Mouse (Mus musculus): ENCODE data around the gene Nes. TPM values are rescaled to one million over a fixed set of nuclear protein-coding genes. Genes with fewer than 3 reads are reported as not detected.

Nes gene
- polyA plus RNA-seq, 1 experiment from 2014 or later = 28.9 TPM

DNA sequence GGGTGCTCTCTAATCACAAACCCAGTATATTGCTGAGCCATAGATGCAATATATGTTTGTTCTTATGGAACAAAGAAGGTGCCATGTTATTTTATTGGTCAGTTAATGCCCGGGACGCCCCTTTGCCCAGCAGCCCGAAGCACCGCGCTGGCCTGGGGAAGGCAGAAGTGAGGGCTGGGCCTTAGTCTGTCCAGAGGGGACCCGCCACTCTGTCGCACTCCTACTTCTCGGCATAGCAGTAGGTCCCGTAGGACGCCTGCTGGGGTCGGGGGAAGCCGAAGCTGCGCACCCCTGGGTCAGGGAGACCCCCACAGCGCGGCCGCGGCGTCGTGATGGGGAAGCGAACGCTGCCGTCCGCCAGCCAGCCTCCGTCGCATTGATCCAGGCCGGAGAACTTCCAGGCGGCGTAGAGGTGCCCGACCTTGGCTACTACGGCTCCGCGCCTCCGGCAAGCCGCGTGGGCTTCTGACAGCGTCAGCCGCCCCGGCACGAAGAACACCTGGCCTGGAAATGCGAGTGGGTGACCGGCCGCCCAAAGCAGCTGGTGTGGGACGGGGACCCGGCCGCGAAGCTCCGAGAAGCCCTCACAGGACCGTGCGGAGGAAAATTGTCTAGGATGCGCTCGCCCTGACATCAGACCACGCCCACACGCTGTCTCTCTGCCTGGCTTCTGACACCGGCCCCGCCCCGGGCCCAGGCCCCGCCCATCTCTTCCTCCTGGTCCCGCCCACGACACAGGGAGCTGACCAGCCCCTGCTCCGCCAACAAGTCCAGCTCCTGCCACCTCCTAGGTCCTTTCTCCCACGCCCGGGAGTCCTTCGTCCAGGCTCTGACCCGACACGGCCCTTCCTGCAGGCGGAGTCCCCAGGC, 51.7 kb downstream of the Nes start:
- peak overlapping the region; percentile 96 for H3K4me2 ChIP-seq (ENCODE audit: low read length)
- H3K9ac ChIP-seq (ENCODE audit: low read depth, low read length) = peak overlapping the region; percentile 31
- no peaks in the 10 kb centered on the region for H3K36me3 ChIP-seq (ENCODE audit: insufficient read depth, low read length)
- peak; percentile 93 for ATAC-seq (replicated peaks; ENCODE audit: low FRiP score, low read depth)
- no peaks in the 10 kb centered on the region for H3K9me3 ChIP-seq (replicated peaks; ENCODE audit: low read length)
- TF ChIP-seq CTCF (IDR thresholded peaks at IDR 0.05; ENCODE audit: low read depth) = no peak
- peaks cover 18% of the 10 kb centered on the region for H3K4me1 ChIP-seq (replicated peaks; ENCODE audit: insufficient read depth, low read length)
- WGBS = under 1% methylated on average over 65 of the region's 66 CpGs
- peak overlapping the region; percentile 48 for H3K4me3 ChIP-seq (replicated peaks; ENCODE audit: low read depth, low read length)
- peak; percentile 93 for DNase-seq (ENCODE audit: low spot score)
- H3K27me3 ChIP-seq (ENCODE audit: insufficient read depth, low read length) = peaks cover 60% of the 10 kb centered on the region
- H3K27ac ChIP-seq = no peak overlapping the region

DNA sequence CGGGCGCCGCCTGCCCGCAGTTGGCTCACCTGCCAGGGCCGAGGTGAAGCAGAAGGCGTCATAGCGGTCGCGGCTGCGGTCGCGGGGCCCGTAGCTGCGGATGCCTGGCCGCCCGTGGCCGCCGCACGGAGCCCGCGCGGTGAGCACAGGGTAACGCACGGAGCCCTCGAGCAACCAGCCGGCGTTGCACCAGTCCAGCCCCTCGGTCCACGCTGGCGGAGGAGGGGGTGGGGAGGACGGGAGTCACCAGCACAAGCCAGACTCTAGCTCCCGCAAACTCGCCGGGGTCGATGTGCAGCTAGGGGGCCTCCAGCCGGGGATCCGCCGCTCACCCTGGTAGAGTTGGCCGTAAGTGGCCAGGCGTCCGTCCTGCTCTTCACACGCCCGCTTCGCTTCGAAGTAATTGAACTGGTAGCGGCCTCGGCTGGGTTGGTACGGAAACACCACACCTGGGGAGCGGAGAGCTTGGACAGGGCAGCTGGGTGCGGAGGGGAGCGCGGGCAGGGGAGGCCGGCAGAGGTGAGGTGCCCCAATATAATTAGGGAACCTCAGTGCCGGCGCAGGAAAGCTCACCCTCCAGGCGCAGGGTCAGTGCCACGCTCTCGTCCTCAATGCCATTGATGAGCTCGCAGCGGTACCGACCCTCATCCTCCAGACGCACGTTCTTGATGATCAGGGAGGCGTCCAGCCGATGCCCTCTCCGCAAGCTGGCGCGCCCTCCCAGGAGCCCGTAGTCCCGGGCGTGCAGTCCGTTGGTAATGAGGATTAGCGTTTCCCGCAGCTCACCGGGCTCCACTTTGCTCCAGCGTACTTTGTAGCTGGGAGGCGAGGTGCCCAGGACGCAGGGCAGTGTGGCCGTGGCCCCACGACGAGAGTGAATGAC, 52.6 kb downstream of the Nes start:
- TF ChIP-seq CTCF (IDR thresholded peaks at IDR 0.05; ENCODE audit: low read depth) = no peak
- Histone ChIP-seq H3K4me1 (replicated peaks; ENCODE audit: insufficient read depth, low read length) (peaks cover 18% of the 10 kb centered on the region), H3K9ac (ENCODE audit: low read depth, low read length) (peak overlapping the region; percentile 31), H3K36me3 (ENCODE audit: insufficient read depth, low read length) (no peaks in the 10 kb centered on the region), H3K27ac (no peak overlapping the region), H3K4me3 (replicated peaks; ENCODE audit: low read depth, low read length) (peak overlapping the region; percentile 48), H3K27me3 (ENCODE audit: insufficient read depth, low read length) (peaks cover 60% of the 10 kb centered on the region), H3K9me3 (replicated peaks; ENCODE audit: low read length) (no peaks in the 10 kb centered on the region), H3K4me2 (ENCODE audit: low read length) (peak overlapping the region; percentile 96)
- peak; percentile 75; the same call in 1 of the 2 replicates for ATAC-seq (replicated peaks; ENCODE audit: low FRiP score, low read depth)
- under 1% methylated on average over 79 of the region's 81 CpGs for WGBS
- peak; percentile 18 for DNase-seq (ENCODE audit: low spot score)

DNA sequence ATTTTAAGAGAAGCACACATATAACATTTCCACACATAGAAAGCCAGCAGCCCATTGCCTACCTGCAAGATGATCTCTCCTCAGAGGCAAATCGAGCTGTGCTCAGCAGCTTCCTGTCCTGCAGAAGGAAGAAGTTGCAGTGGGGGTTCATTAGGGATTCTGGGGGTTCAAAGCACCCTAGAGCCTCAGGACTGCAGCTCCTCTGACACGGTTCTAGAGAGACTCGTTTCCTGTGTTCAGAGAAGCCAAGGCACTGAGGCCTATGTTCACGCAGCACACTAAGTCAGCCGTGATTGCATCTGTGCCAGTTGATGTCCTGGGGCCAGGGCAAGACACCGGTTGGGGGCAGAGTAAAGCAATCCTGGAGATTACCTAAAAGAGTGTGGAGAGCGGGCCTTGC, 55.9 kb downstream of the Nes start:
- H3K9me3 ChIP-seq (replicated peaks; ENCODE audit: low read length) = no peaks in the 10 kb centered on the region
- no peak for DNase-seq (ENCODE audit: low spot score)
- no peak overlapping the region for H3K4me3 ChIP-seq (replicated peaks; ENCODE audit: low read depth, low read length)
- peaks cover 18% of the 10 kb centered on the region for H3K4me1 ChIP-seq (replicated peaks; ENCODE audit: insufficient read depth, low read length)
- 58% methylated on average over 7 of the region's 7 CpGs for WGBS
- peaks cover 40% of the 10 kb centered on the region for H3K27me3 ChIP-seq (ENCODE audit: insufficient read depth, low read length)
- no peak overlapping the region for H3K9ac ChIP-seq (ENCODE audit: low read depth, low read length)
- H3K27ac ChIP-seq = no peak overlapping the region
- no peak overlapping the region for H3K4me2 ChIP-seq (ENCODE audit: low read length)
- TF ChIP-seq CTCF (IDR thresholded peaks at IDR 0.05; ENCODE audit: low read depth) = no peak
- no peaks in the 10 kb centered on the region for H3K36me3 ChIP-seq (ENCODE audit: insufficient read depth, low read length)
- no peak for ATAC-seq (replicated peaks; ENCODE audit: low FRiP score, low read depth)

DNA sequence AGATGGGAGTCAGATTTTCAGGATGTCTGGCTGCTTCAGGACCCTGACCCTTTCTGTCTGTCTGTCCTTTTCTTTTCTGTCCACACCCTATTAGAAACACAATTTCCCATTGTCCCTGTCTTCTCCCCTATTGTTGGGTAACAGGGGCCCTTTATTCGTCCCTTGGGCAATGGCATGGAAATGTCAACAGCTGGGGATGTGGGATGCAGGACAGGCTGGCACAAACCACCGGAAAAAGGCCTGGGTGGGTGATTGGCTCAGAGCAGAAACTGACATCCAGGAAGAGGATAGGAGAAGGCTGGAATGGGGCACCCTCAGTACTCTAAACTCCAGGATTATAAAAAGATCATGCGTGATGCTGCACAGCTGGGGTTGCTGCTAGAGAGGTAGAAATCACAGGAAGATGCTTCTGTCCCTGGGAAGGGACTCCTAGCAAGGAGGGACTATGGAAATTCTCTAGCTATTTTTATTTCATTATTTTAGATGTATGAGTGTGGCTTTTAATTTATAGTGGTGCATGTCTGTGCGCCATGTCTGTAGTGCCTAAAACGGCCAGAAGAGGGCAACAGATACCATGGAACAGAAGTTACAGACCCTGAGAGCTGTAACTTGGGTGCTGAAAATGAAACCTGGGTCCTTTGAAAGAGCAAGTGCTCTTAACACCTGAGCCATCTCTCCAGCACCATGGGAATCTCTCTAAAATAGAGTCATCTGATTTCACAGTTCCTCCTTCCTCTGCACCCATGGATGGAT, 56.7 kb downstream of the Nes start, which contains the start of gene Hapln2:
Gene Hapln2, minus strand, starts transcription at position 150 of the 753 bp plus-strand sequence.
- H3K9me3 ChIP-seq (replicated peaks; ENCODE audit: low read length) = no peaks in the 10 kb centered on the region
- H3K27ac ChIP-seq = no peak within 1 kb of the TSS
- H3K36me3 ChIP-seq (ENCODE audit: insufficient read depth, low read length) = no peaks in the 10 kb centered on the region
- H3K4me1 ChIP-seq (replicated peaks; ENCODE audit: insufficient read depth, low read length) = peaks cover 13% of the 10 kb centered on the region
- peaks cover 34% of the 10 kb centered on the region for H3K27me3 ChIP-seq (ENCODE audit: insufficient read depth, low read length)
- no peak within 1 kb of the TSS for H3K9ac ChIP-seq (ENCODE audit: low read depth, low read length)
- DNase-seq (ENCODE audit: low spot score) = no peak
- TF ChIP-seq CTCF (IDR thresholded peaks at IDR 0.05; ENCODE audit: low read depth) = peak; percentile 60
- no peak for ATAC-seq (replicated peaks; ENCODE audit: low FRiP score, low read depth)
- 43% methylated on average over 5 of the region's 5 CpGs for WGBS
- H3K4me2 ChIP-seq (ENCODE audit: low read length) = no peak within 1 kb of the TSS
- H3K4me3 ChIP-seq (replicated peaks; ENCODE audit: low read depth, low read length) = no peak within 1 kb of the TSS

Other genes starting within 250 kb of the Nes start
- 0.37 and 0.45 TPM in 2 replicates for gene Lrrc71, start 222.5 kb upstream of the Nes start, polyA plus RNA-seq (2015; fragmentation: Nextera tagmentation; extraction: Ambion mirVana)
- 2.1 and 2.3 TPM in 2 replicates for gene Ntrk1, start 175.9 kb upstream of the Nes start, polyA plus RNA-seq (2015; fragmentation: Nextera tagmentation; extraction: Ambion mirVana)
- 1.9 and 2.3 TPM in 2 replicates for gene Insrr, start 174.1 kb upstream of the Nes start, polyA plus RNA-seq (2015; fragmentation: Nextera tagmentation; extraction: Ambion mirVana)
- gene Pear1, start 146.8 kb upstream of the Nes start, polyA plus RNA-seq (2015; fragmentation: Nextera tagmentation; extraction: Ambion mirVana) = 31.6 and 35.4 TPM in 2 replicates
- gene Sh2d2a, start 124.3 kb upstream of the Nes start, polyA plus RNA-seq (2015; fragmentation: Nextera tagmentation; extraction: Ambion mirVana) = 0.11 TPM in 1 of 2 replicates, not detected in the other
- gene Prcc, start 85.5 kb upstream of the Nes start, polyA plus RNA-seq (2015; fragmentation: Nextera tagmentation; extraction: Ambion mirVana) = 14.8 and 15.1 TPM in 2 replicates
- 193 and 200 TPM in 2 replicates for gene Hdgf, start 64.8 kb upstream of the Nes start, polyA plus RNA-seq (2015; fragmentation: Nextera tagmentation; extraction: Ambion mirVana)
- 87.2 and 88.1 TPM in 2 replicates for gene Mrpl24, start 51.6 kb upstream of the Nes start, polyA plus RNA-seq (2015; fragmentation: Nextera tagmentation; extraction: Ambion mirVana)
- 40.4 and 42.1 TPM in 2 replicates for gene Isg20l2, start 40.8 kb upstream of the Nes start, polyA plus RNA-seq (2015; fragmentation: Nextera tagmentation; extraction: Ambion mirVana)
- gene Rrnad1, start 40.4 kb upstream of the Nes start, polyA plus RNA-seq (2015; fragmentation: Nextera tagmentation; extraction: Ambion mirVana) = 12.1 and 12.3 TPM in 2 replicates
- gene Crabp2, start 22.4 kb upstream of the Nes start, polyA plus RNA-seq (2015; fragmentation: Nextera tagmentation; extraction: Ambion mirVana) = 20.1 and 20.9 TPM in 2 replicates
- gene Bcan, start 29.2 kb downstream of the Nes start, polyA plus RNA-seq (2015; fragmentation: Nextera tagmentation; extraction: Ambion mirVana) = 0.14 TPM in 1 of 2 replicates, not detected in the other
- 0.13 and 0.17 TPM in 2 replicates for gene Hapln2, start 56.5 kb downstream of the Nes start, polyA plus RNA-seq (2015; fragmentation: Nextera tagmentation; extraction: Ambion mirVana)
- 24.8 and 26.3 TPM in 2 replicates for gene Gpatch4, start 72.0 kb downstream of the Nes start, polyA plus RNA-seq (2015; fragmentation: Nextera tagmentation; extraction: Ambion mirVana)
- 161 and 173 TPM in 2 replicates for gene Naxe, start 87.4 kb downstream of the Nes start, polyA plus RNA-seq (2015; fragmentation: Nextera tagmentation; extraction: Ambion mirVana)
- gene Ttc24, start 107.2 kb downstream of the Nes start, polyA plus RNA-seq (2015; fragmentation: Nextera tagmentation; extraction: Ambion mirVana) = not detected in 2 replicates
- 6.8 and 8.2 TPM in 2 replicates for gene Iqgap3, start 110.9 kb downstream of the Nes start, polyA plus RNA-seq (2015; fragmentation: Nextera tagmentation; extraction: Ambion mirVana)
- gene Mef2d, start 171.3 kb downstream of the Nes start, polyA plus RNA-seq (2015; fragmentation: Nextera tagmentation; extraction: Ambion mirVana) = 14.4 and 16.2 TPM in 2 replicates